Mouse (Mus musculus) kidney, adult 18-20 months (tissue): ENCODE data around the gene Lbx2.

Experiments
- DNase-seq: peaks from one replicate; pipeline ENCODE4 v3.0.0; 2021

The Lbx2 gene

DNA sequence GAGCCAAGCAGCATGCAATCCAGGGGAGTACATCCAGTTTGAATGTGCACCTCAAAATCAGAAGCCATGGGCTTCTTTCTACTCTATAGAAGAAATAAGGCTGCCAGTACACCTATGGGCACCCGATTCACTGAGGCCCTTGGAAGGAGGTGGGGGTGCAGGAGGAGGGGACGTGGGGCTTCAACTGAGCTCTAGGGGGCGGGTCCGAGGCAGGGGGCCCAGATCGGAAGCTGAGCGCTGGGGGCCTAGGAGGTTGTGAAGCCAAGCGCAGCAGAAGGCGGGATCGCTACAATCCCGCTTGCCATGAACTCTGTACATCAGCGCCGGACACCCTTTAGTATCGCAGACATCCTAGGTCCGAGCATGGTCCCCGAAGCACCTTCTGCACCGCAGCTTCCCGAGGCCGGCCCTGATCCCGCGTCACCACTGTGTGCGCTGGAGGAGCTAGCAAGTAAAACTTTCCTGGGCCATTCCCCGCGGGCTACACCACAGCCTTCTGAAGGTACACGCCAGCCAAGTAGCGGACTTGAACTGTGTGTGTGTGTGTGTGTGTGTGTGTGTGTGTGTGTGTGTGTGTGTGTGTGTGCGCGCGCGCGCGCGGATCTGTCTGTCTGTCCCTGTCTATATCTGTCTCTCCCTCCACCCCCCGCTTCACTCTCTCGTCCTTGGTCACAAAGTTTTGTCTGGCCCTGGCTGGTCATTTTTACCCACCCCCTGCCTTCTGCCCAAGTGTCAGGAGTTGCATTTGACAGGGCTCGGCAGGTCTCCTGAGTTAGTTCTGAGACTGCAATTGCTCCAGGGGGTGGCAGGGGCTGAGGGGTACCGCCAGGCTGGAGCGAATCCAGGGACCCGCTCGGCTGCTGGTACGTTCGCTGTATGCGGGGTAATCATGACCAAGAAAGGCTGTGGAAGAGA is at the start of gene Lbx2:
Lbx2 (plus strand) TSS at position 247 of the 915 bp plus-strand sequence.
- peak; percentile 13 for DNase-seq

DNA sequence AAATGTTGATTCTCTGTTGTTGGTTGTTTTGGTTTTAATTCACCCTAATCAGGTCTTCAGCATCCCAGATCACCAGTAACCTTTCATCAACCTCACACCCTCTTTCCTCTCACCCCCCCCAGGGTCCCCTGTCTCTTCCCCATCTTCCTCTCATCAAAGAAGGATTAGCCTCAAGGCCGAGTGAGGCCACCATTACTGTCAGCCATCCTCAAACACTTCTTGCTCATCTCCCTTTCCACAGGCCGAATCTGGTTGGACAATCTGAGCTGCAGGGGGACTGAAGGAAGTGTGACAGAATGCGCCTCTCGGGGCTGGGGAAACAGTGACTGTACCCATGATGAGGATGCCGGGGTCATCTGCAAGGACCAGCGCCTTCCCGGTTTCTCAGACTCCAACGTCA is 49.0 kb upstream of the Lbx2 start:
- DNase-seq = no peak

DNA sequence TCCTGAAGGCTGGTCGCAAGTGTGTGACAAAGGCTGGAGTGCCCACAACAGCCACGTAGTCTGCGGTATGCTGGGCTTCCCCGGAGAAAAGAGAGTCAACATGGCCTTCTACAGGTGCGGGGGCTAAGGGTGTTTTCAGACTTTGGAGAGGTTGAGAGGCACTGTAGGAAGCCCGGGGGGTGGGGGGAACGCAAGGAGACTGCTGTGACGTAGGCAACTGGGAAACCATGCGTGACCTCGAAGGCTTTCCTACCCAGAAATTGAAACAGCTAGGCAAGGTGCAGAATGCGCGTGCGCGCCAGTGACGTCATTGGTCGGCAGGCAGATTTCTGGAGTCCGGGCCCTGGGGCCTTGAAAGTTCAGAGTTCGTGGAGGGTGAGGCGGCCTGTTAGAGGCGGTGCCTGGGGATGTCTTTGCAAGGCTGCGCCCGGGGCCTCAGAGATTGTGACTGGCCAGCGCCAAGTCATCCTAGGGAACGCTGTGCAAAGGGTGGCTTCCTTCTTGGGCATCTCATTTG is 47.6 kb upstream of the Lbx2 start:
- peak; percentile 98 for DNase-seq

DNA sequence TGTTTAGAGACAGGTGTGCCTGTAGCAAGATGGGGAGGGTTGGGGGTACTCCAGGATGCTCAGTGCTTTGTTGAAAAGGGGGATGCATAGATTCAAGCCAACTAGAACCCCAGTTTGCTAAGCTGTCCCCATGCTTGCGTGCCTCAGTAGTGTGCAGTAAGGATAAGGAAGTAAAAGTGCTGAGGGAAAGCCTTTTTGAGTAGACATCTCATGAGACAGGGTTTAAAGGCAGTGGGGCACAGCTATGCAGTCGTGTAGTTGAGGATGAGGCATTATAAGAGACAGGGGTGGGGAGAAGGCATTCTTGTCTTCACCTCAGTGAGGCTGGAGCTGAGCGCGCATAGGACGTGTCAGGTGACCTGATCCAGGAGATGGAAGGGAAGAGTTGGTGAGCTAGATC is 45.6 kb upstream of the Lbx2 start:
- DNase-seq = no peak

DNA sequence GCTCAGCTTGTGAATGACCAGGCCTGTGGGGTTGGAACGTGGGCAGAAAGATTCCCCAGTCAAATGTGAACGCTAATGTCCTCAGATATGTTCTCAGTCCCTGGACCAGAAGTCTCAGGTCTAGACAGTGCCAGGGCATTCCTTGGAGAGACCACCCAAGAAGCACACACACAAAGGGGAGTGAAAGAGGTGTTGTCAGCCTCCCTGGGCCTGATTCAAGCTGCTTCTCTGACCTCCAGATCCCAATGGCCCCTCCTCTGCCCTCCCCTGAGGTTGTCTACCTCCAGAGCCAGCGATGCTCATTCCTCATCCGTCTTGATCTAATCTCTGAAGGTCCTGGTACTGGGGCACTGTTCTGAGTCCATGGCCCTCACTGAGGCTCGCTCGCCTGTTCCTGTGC is 42.6 kb upstream of the Lbx2 start:
- no peak for DNase-seq

DNA sequence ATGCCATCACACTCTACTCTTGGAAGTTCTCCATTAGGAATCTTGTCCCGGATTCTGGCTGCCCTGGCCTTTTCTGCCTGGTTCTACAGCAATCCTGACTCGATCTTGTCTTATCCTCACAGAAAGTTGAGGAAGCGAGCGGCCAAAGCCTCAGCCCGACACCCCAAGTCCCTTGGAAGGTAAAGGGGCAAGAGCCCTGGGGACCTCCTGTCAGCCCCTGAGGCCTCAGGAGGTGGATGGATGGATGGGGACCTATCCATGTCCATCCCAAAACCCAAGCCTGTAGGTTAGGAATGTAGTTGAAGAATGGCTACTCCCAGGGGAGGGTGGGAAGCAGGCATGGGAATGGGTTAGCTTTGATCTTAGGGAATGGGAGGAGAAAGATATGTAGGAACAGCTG is 42.2 kb upstream of the Lbx2 start:
- no peak for DNase-seq

DNA sequence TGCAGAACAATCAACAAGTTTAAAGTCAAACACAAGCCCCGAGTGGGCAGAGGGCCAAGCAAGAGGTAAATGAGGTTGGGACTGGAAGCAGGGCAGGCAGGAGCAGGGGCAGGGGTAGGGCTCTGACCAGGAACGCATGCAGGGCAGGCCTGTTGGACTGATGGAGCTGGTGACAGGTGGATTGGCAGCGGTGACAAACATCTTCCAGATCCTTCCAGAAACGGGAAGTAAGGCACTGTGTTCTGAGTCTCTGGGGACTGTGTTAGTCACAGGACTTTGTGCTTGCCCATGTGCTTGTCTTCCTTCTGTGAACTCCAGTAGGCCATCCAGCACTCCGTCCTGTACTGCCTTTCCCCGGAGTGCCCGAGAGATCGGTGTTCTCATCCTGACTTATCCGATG is 41.4 kb upstream of the Lbx2 start:
- DNase-seq = no peak

DNA sequence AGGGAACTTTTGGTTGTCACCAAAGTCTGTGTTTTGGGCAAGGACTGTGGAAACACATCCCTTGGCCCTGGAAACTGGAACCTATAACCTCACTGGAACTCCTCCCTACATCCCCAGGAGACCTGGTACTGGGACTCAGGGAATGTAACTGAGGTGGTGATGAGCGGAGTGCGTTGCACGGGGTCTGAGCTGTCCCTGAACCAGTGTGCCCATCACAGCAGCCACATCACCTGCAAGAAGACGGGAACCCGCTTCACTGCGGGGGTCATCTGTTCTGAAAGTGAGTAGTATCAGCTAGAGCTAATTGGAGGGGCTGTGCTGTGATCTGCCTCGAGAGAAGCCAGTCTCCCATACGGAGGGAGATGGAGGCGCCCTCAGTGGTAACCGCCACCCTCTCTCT is 36.8 kb upstream of the Lbx2 start:
- no peak for DNase-seq

DNA sequence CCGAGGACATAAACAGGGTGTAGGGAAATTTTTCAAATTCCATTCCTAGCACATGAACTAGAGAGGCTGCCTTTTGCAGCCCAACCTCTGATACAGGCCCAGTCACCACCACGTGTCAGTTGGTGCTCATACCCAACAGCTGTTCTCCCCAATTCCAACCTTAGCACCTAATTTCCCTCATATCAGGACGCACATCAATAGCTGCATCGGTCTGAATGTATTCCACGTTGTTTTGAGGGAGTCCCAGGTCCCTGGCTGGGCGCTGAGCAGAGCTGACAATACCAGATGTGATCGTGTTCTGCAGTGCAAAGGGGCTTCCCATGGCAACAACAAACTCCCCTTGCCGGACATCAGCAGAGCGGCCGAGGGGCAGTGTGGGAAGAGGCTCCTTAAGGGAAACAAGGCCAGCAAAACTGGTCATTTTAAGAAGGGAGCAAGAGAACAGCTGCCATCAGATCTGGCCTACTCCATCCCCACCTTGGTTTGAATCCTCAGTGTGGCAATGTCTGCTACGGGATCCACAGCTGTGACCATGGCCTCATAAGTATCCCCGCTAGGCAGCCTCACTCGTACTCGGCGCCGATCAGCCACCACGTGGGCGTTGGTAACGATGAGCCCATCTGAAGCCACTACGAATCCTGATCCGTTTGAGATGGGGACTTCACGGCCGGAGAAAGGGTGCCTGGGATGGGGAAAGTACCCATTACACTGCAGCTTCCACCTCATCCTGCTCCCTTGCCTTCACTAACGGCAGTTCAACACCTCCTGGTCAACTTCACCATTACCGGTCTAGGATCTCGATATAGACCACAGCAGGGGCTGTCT is 32.8 kb upstream of the Lbx2 start:
- DNase-seq = peak; percentile 19

DNA sequence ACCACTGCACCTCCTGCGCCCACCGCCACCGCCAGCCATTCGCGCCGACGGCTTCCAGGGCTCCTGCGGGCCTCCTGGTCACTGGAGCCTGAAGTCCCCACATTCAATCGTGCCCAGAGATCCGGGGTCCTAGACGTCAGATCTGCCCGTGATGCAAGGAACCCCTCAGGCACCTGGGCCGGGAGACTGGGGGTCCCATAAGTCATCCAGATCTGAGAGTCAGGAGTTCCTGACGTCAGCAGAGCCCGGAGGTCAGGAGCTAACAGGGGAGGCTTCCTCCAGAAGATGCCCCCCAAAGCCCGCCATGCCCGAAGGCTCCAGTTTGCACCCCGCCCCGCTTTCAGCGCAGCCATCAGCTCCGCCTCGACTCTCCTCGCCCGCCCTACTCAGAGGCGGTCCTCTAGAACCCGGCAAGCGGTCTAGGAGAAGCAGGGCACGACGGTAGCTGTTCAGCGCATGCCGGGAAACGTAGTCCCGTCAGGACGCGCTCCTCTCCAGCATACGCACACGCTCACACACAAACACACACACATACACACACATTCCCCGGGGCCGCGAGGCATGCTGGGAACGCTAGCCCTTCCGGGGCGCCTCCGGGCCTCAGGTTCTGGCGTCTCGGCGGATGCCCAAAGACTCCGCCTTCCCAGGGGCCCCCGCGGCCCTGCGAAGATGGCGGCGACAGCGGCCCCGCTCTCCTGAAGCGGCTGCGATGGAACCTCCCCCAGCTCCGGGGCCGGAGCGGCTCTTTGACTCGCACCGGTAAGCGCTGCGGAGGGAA is 31.9 kb upstream of the Lbx2 start, which contains the start of gene Aup1:
Aup1 (plus strand) TSS at position 448 of the 778 bp plus-strand sequence.
- DNase-seq = peak; percentile 97

DNA sequence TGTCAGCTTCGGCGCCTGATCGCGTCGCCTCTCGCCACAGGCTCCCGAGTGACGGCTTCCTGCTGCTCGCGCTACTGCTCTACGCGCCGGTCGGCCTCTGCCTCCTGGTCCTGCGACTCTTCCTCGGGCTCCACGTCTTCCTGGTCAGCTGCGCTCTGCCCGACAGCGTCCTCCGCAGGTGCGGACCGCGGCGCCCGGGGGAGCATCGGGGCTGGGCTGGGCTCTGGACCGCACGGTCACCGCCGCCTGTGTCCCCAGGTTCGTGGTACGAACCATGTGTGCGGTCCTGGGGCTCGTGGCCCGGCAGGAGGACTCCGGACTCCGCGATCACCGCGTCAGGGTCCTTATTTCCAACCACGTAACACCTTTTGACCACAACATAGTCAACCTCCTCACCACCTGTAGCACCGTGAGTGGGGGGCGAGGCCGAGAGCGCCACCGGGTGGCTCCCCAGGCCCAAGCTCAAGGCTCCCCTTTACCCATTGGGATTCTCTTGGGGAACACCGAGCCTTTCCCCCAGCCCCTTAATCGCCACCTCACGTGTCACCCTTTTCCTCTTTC is 31.2 kb upstream of the Lbx2 start, which contains the start of gene Htra2:
Htra2 (minus strand) TSS at position 403 of the 561 bp plus-strand sequence.
- DNase-seq = no peak

DNA sequence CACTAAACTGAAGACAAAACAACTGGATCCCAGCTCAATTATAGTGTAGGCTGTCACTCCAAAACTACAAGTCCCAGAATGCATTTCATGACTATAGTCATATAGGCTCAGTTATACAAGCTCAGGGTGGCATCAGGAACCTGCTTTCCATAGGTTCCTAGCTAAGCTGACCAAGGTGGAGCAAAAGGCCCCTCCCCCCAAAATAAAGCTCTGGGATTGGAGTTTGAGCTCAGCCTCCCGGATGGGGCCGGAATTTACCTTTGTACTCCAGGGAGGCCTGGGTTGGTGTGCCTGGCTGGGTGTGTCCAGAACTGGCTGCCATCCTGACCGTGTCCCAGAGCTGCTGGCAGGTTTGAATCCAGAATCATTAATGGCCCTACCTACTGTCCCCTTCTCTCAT is 28.4 kb upstream of the Lbx2 start, which contains the start of gene Dqx1:
Dqx1 (plus strand) TSS at position 55 of the 400 bp plus-strand sequence.
- peak; percentile 74 for DNase-seq

DNA sequence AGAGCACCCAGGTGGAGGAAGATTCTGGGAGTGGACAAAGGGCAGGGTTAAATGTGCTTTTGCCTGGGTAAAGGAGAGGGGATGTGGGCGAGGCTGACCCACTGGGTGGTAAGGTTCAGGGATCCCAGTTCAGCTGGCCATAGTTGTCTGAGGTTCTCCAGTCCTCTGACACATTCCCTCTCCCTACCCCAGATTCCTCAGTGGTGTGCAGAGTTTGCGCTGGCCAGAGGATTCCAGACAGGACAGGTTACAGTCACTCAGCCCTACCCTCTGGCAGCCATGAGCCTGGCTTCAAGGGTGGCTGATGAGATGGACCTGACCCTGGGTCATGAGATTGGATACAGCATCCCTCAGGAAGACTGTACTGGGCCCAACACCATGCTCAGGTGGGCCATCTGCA is 27.4 kb upstream of the Lbx2 start:
- DNase-seq = no peak

DNA sequence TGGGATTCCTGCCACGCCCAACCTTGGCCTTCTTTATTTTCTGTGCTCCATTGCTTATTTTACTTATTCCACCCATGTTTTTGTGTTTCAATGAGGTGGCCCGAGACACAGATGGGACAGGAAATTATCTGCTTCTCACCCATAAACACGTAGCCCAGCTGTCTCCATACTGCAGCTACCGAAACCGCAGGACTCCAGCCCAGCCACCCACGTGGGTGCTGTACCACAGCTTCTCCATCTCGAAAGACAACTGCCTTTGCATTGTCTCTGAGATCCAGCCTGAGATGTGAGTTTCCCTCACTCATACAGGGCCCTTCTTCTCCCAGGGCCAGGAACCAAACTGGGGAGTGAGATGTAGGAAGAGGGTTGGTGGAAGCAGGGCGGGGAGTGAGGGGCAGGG is 20.2 kb upstream of the Lbx2 start:
- no peak for DNase-seq

DNA sequence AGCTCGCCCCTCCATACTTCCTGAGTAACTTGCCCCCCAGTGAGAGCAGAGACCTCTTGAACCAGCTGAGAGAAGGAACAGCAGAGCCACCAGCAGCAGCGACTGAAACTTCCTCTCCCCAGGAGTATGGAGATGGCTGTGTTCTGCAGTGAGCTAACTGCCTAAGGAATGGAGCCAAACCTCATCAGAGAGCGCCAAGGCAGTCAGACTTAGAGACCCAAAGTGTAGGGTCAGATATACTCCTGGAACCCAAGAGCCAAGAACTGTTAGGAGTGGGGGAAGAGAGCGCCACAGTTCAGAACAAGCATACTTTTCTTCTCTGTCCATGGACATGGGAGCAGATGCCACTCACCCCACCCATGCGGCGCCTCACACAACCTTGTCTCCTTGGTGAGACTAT is 19.7 kb upstream of the Lbx2 start:
- no peak for DNase-seq

DNA sequence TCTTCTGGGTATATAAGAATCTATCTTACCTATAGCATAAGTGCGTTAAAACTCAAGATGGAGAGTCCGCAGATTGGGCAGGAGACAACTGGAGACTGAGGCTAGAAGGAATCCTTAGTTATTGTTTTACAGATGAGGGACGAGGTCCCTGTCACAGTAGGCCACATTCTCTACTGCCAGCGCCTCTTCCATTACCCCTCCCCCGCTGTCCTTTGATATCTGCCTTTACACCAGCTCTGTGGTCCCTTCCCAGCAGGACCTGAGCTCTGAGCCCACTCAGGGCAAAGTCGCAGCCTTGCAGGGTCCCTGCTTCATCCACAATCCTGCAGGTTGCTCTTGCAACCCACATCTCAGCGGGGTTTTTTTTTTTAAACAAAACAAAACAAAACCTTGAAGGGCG is 17.9 kb upstream of the Lbx2 start:
- peak; percentile 11 for DNase-seq

DNA sequence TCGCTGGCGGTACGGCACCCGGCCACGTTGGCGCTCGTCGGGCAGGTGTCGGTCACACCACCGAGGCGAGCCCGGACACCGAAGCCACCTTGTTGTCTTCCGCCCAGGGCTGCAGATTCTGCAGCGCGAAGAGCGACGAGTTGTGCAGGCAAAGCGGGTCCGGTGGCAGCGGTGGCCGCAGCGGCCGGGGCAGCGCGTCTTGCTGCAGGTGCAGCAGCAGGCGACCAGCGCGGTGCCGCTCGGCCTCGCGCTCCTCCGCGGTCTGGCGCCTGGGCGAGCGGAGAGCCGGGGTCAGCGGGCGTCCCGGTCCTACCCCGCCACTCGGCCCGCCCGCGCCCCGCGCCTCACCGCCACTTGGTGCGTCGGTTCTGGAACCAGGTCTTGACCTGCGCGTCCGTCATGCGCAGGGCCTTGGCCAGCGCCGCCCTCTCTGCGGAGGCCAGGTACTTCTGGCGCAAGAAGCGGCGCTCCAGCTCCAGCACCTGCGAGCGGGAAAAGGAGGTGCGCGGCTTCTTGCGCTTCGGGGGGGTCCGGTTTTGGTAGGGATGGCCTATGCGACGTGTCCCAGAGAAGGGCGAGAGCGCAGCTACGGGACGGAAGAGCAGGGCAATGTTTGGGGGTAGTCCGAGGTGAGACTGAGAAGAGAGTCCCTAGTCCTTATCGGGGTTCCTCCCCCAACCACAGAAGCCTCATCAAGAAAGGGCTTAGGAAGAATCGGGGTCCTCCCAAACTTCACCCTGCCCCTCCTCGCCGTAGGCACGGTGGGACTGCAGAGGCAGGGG is 17.3 kb upstream of the Lbx2 start:
- DNase-seq = peak; percentile 59

DNA sequence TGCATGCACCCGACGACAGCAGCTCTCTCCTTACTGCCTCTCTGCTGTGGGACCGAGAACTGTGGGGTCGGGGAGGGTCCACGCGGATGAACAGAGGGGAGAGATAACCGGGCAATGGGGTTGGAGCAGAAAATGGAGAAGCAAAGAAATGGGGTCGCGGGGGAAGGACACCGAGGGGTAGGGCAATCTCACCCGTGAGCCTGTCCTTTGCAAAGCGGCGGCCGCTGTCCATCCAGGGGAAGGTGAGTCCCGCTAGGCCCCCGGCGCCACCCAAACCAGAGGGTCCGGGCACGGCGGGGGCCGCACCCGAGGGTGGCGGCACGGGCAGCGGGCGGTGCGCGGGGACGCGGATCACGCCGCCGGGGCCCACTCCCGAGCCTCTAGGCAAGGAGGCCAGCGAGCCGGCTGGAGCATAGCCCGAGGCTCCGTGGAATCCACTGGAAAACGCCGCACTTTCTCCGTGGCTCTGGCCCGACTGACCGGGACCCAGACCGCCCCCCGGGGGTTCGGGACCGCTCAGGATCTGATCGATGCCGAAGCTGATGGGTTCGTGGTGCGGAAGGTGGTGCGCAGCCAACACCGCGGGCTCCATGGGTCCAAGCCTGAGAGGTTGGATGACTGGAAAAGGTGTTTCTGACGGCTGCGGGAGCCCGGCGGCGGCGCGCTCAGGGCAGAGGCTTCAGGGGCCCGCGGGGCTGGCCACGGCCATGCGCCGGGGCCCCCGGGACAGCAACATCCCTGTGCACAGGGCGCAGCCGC is 16.5 kb upstream of the Lbx2 start:
- DNase-seq = peak; percentile 42

DNA sequence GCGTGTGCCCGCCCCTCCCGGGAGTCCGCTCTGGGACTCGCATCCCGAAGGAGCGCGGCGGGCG is 16.1 kb upstream of the Lbx2 start, which contains the start of gene Tlx2:
Tlx2 (minus strand) TSS at position 47 of the 64 bp plus-strand sequence.
- no peak for DNase-seq

DNA sequence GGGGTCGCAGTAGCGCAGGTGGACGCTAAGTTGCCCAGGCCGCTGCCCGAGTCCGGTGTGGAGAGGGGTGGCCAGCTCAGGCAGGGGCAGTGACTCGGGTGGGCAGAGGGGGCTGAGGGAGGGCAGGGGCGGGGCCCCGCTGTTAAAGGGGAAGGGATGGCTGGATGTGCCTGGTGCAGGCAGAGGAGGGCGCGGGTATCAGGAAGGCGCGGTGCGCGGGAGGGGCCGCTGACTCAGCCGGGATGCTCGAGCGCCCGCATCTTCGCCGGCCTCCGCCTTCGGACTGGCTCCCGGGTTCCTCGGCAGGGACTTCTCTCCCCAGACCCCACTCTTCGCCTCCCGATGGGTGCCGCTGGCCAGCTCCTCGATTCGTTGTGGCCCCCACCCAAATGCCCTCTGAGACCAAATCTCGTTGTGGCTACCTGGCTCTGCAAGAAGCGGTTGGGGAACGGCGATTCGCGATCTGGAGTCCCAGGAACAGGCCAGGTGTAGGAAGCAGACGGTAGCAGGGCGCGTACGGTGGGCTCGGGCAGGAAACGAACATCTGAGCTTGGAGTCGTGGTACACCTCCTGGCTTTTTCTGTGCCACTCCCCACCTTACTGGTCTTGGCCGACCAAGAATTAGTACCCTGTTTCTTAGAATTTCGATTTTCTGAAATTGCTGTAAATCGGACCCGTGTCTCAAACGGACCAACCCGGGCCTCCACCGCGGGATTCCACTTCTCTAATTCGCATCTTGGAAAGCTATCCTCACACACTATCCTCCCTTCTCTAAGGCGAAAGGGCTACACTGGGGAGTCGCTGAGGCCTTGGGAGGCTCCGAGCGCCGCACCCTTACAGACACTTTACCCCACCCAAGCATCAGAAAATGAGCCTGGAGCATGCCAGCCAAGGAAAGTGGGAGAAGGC is 15.6 kb upstream of the Lbx2 start:
- DNase-seq = peak; percentile 51
